Mouse (Mus musculus): ENCODE measurements around the gene Mkln1. TPM values are rescaled to one million over a fixed set of nuclear protein-coding genes. Genes with fewer than 3 reads are reported as not detected.
"Not testable (repeated sequence)": the region's sequence is repeated elsewhere in the genome, so short reads cannot be mapped to it uniquely, and the experiment has no call there.

The Mkln1 gene
- total RNA-seq, 2 experiments from 2014 or later, result 127 to 139 TPM

DNA sequence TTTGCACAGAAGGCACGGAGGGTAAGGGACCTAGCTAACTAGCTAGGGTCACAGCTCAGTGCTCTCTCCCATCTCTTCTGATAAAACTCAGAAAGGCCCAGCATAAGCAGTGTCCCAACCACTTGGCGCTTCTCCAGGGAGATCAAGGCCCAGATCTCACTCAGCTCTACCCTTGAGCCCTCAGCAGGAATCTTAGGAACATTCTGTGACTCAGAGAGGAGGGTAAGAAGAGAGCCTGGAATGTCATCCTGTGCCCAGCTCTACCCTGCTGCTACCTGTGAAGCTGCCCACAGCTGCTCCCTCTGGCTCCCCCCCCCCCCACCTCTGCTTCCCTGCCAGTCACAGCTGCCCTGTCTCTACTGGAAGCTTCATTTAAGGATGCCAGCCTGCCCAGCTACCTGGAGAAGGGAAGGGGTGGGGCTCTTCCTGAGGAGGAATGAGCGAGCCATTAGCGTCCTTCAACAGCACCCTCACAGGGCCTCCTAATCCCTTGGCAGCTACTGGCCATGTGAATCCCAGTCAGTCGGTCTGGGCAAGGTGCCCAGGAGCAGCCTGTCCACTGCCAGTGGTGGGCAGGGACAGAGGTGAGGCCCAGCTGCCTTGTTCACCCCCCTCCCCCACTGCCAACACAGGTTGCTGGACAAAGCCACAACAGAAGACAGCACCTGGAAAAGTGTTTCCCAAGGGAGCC, 151.0 kb downstream of the Mkln1 start:
- DNase-seq (ENCODE audit: low spot score in 2 of 2), result no peak

DNA sequence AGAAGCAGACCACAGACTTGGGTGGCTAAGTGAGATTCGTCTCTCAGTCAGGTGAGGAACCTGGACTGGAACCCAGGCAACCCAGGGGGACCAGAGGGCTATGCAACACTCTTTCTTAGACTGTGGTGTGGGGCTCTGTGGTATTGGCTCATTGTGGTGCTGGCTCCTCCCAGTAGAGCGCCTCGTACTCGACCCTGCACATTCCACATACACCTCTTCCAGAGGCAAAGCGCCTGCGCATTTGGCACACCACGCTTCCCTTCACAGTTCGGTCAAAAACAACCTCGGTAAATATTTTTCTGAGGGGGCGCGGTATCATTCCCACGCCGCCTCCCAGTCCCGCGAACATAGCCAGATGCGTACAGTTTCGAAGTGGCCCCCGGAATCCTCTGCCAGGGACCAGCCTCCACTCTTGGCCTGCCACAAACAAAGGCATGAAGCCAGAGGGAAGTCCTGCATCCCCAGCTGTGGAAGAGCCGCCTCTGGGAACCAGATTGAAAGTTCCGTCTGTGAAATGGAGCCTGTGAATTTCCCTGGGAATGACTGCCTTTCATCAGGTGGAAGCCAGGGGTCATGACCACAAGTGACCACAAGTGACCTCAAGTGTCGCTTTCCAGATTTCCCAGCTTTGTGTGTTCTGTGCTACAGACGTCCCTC, 152.5 kb downstream of the Mkln1 start:
- DNase-seq (ENCODE audit: low spot score in 2 of 2), result no peak

DNA sequence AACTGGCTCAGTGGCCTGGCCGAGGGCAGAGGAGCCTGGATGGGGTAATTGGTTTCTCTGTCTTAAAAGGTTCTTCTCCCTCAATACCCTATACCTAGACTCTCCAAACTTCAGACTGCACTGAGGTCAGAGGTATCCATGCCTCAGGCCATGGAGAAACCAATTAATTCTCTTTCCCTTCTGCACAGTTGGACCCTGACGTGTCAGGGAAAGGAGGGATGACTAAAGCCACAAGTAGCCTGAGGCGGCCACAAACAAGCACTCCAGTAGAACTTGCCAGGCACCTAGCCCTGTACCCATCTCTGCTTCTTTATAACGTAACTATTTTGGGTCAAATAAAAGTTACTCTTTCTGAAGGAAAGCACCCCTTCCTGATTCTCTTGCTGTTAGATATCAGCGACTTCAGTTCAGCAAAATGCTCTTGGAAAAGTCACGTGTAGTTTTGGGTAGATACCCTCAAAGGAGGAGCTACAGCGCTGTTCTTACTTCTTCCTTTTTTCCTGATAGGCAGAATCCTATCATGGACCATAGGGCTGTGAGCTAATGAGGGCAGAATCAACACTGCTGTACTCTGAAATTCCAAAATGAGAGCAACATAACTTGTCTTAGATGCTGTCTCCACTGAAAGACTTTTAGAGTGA, 158.0 kb downstream of the Mkln1 start:
- no peak for DNase-seq (ENCODE audit: low spot score in 2 of 2)

DNA sequence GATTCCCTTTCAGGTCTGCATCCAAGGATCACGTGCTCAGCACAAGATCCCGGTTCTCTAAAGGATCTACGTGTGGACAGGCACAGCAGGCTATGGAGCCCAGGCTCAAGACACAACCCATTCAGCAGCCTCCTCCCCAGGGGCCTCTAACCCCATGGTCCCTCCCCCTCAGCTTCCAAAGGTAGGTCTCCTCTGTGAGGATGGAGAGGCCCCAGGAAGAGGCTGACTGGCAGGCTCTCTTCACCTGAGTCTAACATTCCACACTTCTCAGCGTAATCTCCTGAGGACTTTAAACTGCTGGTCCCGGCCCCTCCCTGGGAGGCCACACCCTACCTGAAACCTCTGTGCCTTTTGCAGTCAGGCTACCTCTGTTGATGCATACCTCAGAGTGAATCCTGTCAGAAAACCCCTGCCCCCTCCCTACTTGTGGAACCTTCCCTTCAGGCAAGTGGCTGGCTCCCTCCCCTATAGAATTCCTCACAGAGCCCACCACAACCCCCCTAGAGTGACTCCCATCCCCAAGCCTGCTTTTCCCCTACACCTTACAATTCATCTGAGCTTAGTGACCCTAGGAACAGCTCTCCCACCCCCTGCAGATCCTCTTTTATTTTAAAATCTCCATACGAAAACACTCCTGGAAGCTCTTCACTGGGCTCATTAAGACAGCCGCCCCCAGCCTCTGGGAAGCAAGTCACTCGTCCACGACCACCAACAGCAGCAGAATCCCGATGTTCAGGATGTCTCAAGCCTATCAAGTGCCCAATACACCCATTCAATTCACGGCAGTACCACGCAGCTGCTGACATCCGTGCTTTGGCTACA, 161.8 kb downstream of the Mkln1 start:
- no peak for DNase-seq (ENCODE audit: low spot score in 2 of 2)

DNA sequence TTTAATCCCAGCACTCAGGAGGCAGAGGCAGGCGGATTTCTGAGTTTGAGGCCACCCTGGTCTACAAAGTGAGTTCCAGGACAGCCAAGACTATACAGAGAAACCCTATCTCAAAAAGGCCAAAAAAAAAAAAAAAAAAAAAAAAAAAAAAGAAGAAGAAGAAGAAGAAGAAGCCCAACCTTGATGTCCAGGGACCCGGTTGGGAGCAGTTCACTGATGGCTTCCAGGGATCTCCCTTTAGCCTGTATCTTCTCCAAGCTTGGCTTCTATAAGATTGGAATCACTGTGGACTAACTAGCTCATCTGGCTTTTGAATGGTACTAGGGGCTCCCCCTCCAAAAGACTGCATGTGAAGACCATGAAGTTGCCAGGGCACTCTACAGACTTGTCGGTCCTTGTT, 163.4 kb downstream of the Mkln1 start:
- DNase-seq (ENCODE audit: low spot score in 2 of 2), result not testable (repeated sequence)

DNA sequence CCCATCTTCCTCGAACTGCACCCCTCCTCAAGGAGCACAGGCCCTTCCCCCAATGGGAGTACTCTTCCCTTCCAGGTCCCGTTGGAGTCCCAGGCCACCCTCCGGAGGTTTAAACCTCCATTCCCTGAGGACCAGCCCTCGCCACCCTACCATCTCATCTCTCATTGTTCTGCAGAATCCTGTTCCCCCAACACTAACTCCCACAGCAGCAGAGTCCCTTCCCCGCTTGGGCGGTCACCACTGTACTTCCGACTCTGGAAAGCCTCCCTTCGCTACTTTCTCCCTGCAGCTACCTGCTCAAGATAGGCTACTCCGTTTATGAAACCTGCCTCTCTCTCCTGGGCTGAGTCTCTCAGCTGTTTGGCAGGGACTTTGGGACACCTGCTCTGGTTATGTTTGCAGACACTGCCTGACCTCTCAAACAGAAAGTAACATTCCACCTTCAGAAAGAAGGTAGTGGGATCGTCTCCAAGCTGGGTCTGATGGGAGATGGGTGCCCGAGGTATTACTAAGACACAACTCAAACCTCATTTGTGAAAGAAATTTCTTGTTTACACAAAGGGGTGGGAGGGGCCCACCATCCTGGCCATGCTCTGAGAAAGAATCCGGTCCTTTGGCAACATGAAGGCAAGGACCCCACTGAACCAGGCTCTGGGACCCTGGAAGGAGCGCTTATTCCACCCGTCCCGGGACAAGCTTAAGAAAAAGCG, 164.0 kb downstream of the Mkln1 start:
- no peak for DNase-seq (ENCODE audit: low spot score in 2 of 2)

DNA sequence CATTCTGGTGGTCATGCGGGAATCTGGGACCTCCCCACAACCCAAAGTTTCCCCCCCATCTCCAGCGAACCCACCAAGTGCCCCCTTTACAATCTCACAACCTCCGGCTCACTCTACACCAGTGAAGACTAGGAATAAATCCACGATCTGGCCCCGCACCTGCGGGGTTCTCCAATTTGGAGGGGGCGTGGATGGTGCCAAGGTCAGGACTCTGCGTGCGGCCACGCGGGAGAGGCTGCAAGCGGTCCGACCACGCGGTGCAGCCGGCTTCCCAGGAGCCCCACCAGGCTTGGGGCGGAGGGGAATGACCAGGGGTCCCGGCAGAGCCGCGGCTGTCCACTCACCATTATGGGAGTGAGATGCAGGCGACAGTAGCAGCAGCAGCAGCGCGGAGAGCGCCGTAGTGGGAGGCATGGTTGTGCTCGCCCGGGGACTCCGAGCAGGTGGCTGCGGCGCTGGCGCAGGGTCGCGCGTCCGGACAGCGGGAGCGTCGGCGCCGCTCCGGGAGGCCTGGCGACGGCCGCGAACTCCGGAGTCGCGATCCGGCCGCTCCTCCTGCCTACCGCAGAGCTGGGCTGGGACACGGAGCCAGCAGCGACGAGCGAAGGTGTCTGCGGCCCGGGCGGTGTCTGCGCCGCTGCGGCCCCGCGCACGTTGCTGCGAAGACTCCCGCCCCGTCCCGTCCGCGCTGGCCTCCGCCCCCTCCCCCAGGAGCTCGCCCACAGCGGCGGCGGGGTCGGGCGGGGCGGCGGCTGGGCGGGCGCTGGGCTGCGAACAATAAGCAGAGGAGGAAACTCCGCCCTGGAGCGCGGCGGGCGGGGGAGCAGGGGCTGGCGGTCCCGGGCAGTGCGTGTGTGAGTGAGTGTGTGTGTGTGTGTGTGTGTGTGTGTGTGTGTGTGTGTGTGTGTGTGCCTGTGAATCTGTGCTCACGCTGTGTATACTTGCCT, 165.0 kb downstream of the Mkln1 start, which contains the start of gene Podxl:
Podxl (minus strand) TSS at position 747 of the 947 bp plus-strand sequence.
- peak; percentile 53 to 61 for DNase-seq (ENCODE audit: low spot score in 2 of 2)

DNA sequence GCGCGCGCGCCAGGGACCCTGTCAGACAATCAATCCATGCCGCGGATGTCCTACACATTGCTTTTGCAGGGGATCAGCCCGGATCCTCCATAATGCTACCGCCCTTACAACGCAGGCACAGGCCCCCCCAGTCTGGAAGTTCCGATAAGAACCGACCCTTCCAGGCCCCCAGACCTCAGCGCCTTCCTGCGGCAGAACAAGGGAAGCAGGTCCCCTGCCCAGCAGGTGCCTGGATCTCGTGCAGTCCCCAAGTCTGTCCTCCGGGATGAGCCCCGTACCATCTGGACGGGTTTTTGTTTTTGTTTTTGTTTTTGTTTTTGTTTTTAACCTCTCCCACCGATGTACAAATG, 165.6 kb downstream of the Mkln1 start:
- no peak for DNase-seq (ENCODE audit: low spot score in 2 of 2)

DNA sequence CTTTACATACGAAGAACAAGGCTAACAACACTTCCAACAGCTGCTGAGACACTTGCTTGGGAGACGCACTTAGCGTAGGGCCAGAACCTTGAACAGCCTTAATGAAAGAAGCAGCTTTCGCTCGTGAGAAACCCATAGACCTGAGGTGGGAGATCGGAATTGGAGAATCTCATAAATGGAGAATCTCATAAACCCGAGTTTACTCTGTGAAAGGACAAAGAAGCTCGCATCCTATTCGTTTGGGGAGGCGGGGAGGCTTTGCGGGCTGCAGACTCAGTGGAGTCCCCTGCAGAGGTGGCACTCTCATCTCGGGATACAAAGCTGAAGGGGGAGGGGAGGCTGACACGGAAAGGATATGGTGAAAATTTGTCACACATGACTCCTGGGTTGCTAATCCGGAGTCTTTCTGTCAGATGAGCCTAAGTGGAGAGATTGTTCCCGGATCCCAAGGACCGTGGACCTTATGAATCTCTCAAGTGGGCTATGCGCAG, 166.4 kb downstream of the Mkln1 start:
- no peak for DNase-seq (ENCODE audit: low spot score in 2 of 2)

Other genes with a start within 250 kb of the Mkln1 start
- 10 to 100 TPM; 16.4 to 18.9 TPM for gene Podxl, start 165.2 kb downstream of the Mkln1 start, total RNA-seq (2021)

Data from layer of hippocampus, postnatal 14 days (tissue).